ENCODE assay signal across 27 mouse cellular contexts in genomic region chr9:13684327-13684934, GRCm38 (mm10).
DNase-seq lines count a peak whose midpoint lies in the region; ATAC-seq and TF ChIP-seq lines count a peak whose summit lies in the region.
"Had no signal": no experiment of that assay in that cellular context is flagged by ENCODE, and none has a peak within 500 bp of the region (broad histone marks: within the 10 kb centered on the region; RNA-seq: fewer than 3 reads in every experiment).

No protein-coding gene starts in this region.

- in situ Hi-C loops in CH12.LX (cut with MboI; ENCODE audit: low pct_ligation_motif_present, low pct_unique_long_range_greater_than_20kb, low sequenced_read_pairs): no loop called here

- H3K9me3 ChIP-seq in heart, embryonic 10.5 days: no peaks in the 10 kb centered on the region
- no peaks in the 10 kb centered on the region for H3K9me3 ChIP-seq in liver, embryonic 16.5 days (replicated peaks; ENCODE audit: control insufficient read depth, low read length)
- H3K9me3 ChIP-seq in liver, embryonic 12.5 days (replicated peaks): no peaks in the 10 kb centered on the region
- H3K9me3 ChIP-seq in lung, embryonic 15.5 days: no peaks in the 10 kb centered on the region
- no peaks in the 10 kb centered on the region for H3K9me3 ChIP-seq in CH12.LX (replicated peaks; ENCODE audit: low read length)
- H3K9me3 ChIP-seq: embryonic facial prominence, embryonic 12.5 days; embryonic facial prominence, embryonic 15.5 days; G1E; heart, embryonic 13.5 days had no signal

- H3K9ac ChIP-seq in liver, embryonic 16.5 days (ENCODE audit: low read depth, low read length): no peak overlapping the region
- no peak overlapping the region for H3K9ac ChIP-seq in liver, embryonic 12.5 days
- no peak overlapping the region for H3K9ac ChIP-seq in lung, embryonic 15.5 days
- no peak overlapping the region for H3K9ac ChIP-seq in CH12.LX (ENCODE audit: insufficient read depth, low read depth)
- H3K9ac ChIP-seq: embryonic facial prominence, embryonic 12.5 days; embryonic facial prominence, embryonic 15.5 days; forebrain, postnatal 0 days; heart, embryonic 13.5 days; hindbrain, embryonic 14.5 days had no signal

- no peaks in the 10 kb centered on the region for H3K36me3 ChIP-seq in heart, embryonic 10.5 days
- H3K36me3 ChIP-seq in liver, embryonic 16.5 days (ENCODE audit: control insufficient read depth, insufficient read depth): no peaks in the 10 kb centered on the region
- H3K36me3 ChIP-seq in liver, embryonic 12.5 days: no peaks in the 10 kb centered on the region
- H3K36me3 ChIP-seq in lung, embryonic 15.5 days: no peaks in the 10 kb centered on the region
- H3K36me3 ChIP-seq in CH12.LX (replicated peaks in 1 of 2; ENCODE audit: control insufficient read depth in 1 of 2, insufficient read depth in 1 of 2, low read length in 1 of 2): no peaks in the 10 kb centered on the region
- H3K36me3 ChIP-seq: embryonic facial prominence, embryonic 12.5 days; embryonic facial prominence, embryonic 15.5 days; G1E; heart, embryonic 13.5 days had no signal

- no peak; the same call in 1 of the 2 replicates for TF ChIP-seq EP300 in CH12.LX (IDR thresholded peaks at IDR 0.05; ENCODE audit: low read length)

- peak; percentile 64 for DNase-seq in heart, adult 11 months
- no peak for DNase-seq in heart, embryonic 10.5 days (ENCODE audit: low spot score)
- no peak for DNase-seq in lung, adult 2 months
- no peak for DNase-seq in CH12.LX (ENCODE audit: extremely low read depth)
- DNase-seq in left cerebral cortex, postnatal 10 days (ENCODE audit: extremely low spot score in 1 of 2, low spot score in 2 of 2): no peak
- DNase-seq: adrenal gland, adult 2 months; adrenal gland, postnatal 14 days; cerebellum, adult 11 months; cerebellum, adult 2 months; cerebellum, adult 9-11 months; cerebellum, postnatal 25 days; forebrain, postnatal 0 days; gastrocnemius, adult 2 months; gastrocnemius, postnatal 14 days; heart, adult 18-20 months; heart, postnatal 14 days; heart, postnatal 4 days had no signal

- WGBS in heart, embryonic 10.5 days: 91% methylated on average over 6 of the region's 6 CpGs
- 62% methylated on average over 6 of the region's 6 CpGs for WGBS in liver, embryonic 16.5 days (ENCODE audit: insufficient replicate concordance)
- WGBS in liver, embryonic 12.5 days (ENCODE audit: insufficient replicate concordance): 75% methylated on average over 6 of the region's 6 CpGs
- 61% methylated on average over 6 of the region's 6 CpGs for WGBS in lung, embryonic 15.5 days
- WGBS in lung, adult 2 months: 76% methylated on average over 6 of the region's 6 CpGs

- TF ChIP-seq POLR2A in lung, adult 2 months (IDR thresholded peaks at IDR 0.05; ENCODE audit: borderline replicate concordance, extremely low read depth, low read depth, low read length): no peak
- no peak for TF ChIP-seq POLR2A in CH12.LX (IDR thresholded peaks at IDR 0.05; ENCODE audit: low read depth, low read length)

- H3K4me3 ChIP-seq in heart, embryonic 10.5 days: no peak overlapping the region
- H3K4me3 ChIP-seq in liver, embryonic 16.5 days (ENCODE audit: low read depth, low read length): no peak overlapping the region
- H3K4me3 ChIP-seq in liver, embryonic 12.5 days: no peak overlapping the region
- no peak overlapping the region for H3K4me3 ChIP-seq in lung, embryonic 15.5 days
- no peak overlapping the region for H3K4me3 ChIP-seq in lung, adult 2 months (replicated peaks; ENCODE audit: extremely low read depth, low read depth, low read length)
- H3K4me3 ChIP-seq in CH12.LX (replicated peaks in 1 of 3; ENCODE audit: low read depth in 2 of 3, low read length in 2 of 3, poor library complexity in 1 of 3): no peak overlapping the region
- H3K4me3 ChIP-seq: embryonic facial prominence, embryonic 12.5 days; embryonic facial prominence, embryonic 15.5 days; gastrocnemius, adult 2 months; heart, embryonic 13.5 days had no signal

- H3K27ac ChIP-seq in heart, embryonic 10.5 days: no peak overlapping the region
- H3K27ac ChIP-seq in liver, embryonic 16.5 days (ENCODE audit: low read length): no peak overlapping the region
- no peak overlapping the region for H3K27ac ChIP-seq in liver, embryonic 12.5 days
- peak overlapping the region; percentile 43 for H3K27ac ChIP-seq in lung, embryonic 15.5 days
- no peak overlapping the region for H3K27ac ChIP-seq in CH12.LX (ENCODE audit: insufficient read depth, low read depth)
- H3K27ac ChIP-seq: embryonic facial prominence, embryonic 12.5 days; embryonic facial prominence, embryonic 15.5 days; gastrocnemius, adult 2 months; heart, embryonic 13.5 days; hindbrain, embryonic 14.5 days had no signal

- H3K4me2 ChIP-seq in liver, embryonic 16.5 days (ENCODE audit: low read depth, low read length): no peak overlapping the region
- no peak overlapping the region for H3K4me2 ChIP-seq in liver, embryonic 12.5 days
- no peak overlapping the region for H3K4me2 ChIP-seq in lung, embryonic 15.5 days
- no peak overlapping the region for H3K4me2 ChIP-seq in CH12.LX (ENCODE audit: insufficient read depth, low read depth, poor library complexity, severe bottlenecking)
- H3K4me2 ChIP-seq: embryonic facial prominence, embryonic 12.5 days; embryonic facial prominence, embryonic 15.5 days; heart, embryonic 13.5 days; hindbrain, embryonic 14.5 days had no signal

- H3K4me1 ChIP-seq in heart, embryonic 10.5 days: peaks cover 32% of the 10 kb centered on the region
- H3K4me1 ChIP-seq in liver, embryonic 16.5 days (ENCODE audit: control insufficient read depth, low read depth, low read length): peaks cover 2% of the 10 kb centered on the region; the same call in 1 of the 2 replicates
- peaks cover 10% of the 10 kb centered on the region; the same call in 1 of the 2 replicates for H3K4me1 ChIP-seq in liver, embryonic 12.5 days
- peaks cover 21% of the 10 kb centered on the region for H3K4me1 ChIP-seq in lung, embryonic 15.5 days
- peaks cover 3% of the 10 kb centered on the region for H3K4me1 ChIP-seq in lung, adult 2 months (ENCODE audit: control insufficient read depth, insufficient read depth, low read length)
- H3K4me1 ChIP-seq in CH12.LX (ENCODE audit: control insufficient read depth in 1 of 2, insufficient read depth in 2 of 2): peaks cover 6 to 25% of the 10 kb centered on the region in 2 experiments
- H3K4me1 ChIP-seq: embryonic facial prominence, embryonic 15.5 days had no signal

- ATAC-seq in liver, embryonic 16.5 days (ENCODE audit: low read depth): peak; percentile 45; the same call in 1 of the 2 replicates
- no peak for ATAC-seq in liver, embryonic 12.5 days
- ATAC-seq in lung, embryonic 15.5 days (ENCODE audit: borderline replicate concordance, extremely low read depth, low FRiP score, low TSS enrichment): peak; percentile 89
- ATAC-seq: forebrain, embryonic 14.5 days; forebrain, postnatal 0 days; Patski had no signal

- no peaks in the 10 kb centered on the region for H3K27me3 ChIP-seq in heart, embryonic 10.5 days (ENCODE audit: insufficient read depth, poor library complexity, severe bottlenecking)
- no peaks in the 10 kb centered on the region for H3K27me3 ChIP-seq in liver, embryonic 16.5 days (ENCODE audit: control insufficient read depth, insufficient read depth, low read depth, low read length)
- no peaks in the 10 kb centered on the region for H3K27me3 ChIP-seq in liver, embryonic 12.5 days (replicated peaks)
- no peaks in the 10 kb centered on the region for H3K27me3 ChIP-seq in lung, embryonic 15.5 days
- H3K27me3 ChIP-seq in CH12.LX (replicated peaks): no peaks in the 10 kb centered on the region
- H3K27me3 ChIP-seq: embryonic facial prominence, embryonic 12.5 days; embryonic facial prominence, embryonic 15.5 days; heart, embryonic 13.5 days; Patski had no signal

- intact Hi-C loops in left cerebral cortex, postnatal 10 days (cut with DNase I): no loop called here

- no peaks in the 10 kb centered on the region for H3K79me2 ChIP-seq in CH12.LX (replicated peaks; ENCODE audit: control insufficient read depth, extremely low read depth, insufficient read depth, poor library complexity, severe bottlenecking)

- dilution Hi-C loops in CH12.LX (cut with MboI; ENCODE audit: extremely low pct_ligation_motif_present, extremely low pct_unique_long_range_greater_than_20kb, low sequenced_read_pairs): no loop called here

- TF ChIP-seq RAD21 in CH12.LX (IDR thresholded peaks at IDR 0.05; ENCODE audit: low read depth, low read length): no peak

- no peak for TF ChIP-seq CTCF in lung, adult 2 months (IDR thresholded peaks at IDR 0.05; ENCODE audit: insufficient read depth, low read length)
- TF ChIP-seq CTCF in CH12.LX (conservative IDR thresholded peaks at IDR 0.05 in 1 of 2, IDR thresholded peaks at IDR 0.05 in 1 of 2; ENCODE audit: low read depth in 2 of 2, low read length in 2 of 2): no peak

TF ChIP-seq in CH12.LX, 34 proteins besides CTCF, POLR2A, EP300 and RAD21:
- TF ChIP-seq ZMIZ1 (IDR thresholded peaks at IDR 0.05; ENCODE audit: low read depth, low read length) (no peak), HCFC1 (IDR thresholded peaks at IDR 0.05; ENCODE audit: low read depth, low read length) (no peak), USF1 (IDR thresholded peaks at IDR 0.05; ENCODE audit: low read depth, low read length) (no peak), IRF4 (IDR thresholded peaks at IDR 0.05; ENCODE audit: low read depth, low read length) (0 out of 2 replicates have a peak, but pooled peaks have one; percentile 26), PAX5 (IDR thresholded peaks at IDR 0.05; ENCODE audit: low read length) (no peak)
